Mouse (Mus musculus): ENCODE data around the gene Zfp605.
"Not testable (repeated sequence)": the region's sequence is repeated elsewhere in the genome, so short reads cannot be mapped to it uniquely, and the experiment has no call there.

Gene Zfp605

DNA sequence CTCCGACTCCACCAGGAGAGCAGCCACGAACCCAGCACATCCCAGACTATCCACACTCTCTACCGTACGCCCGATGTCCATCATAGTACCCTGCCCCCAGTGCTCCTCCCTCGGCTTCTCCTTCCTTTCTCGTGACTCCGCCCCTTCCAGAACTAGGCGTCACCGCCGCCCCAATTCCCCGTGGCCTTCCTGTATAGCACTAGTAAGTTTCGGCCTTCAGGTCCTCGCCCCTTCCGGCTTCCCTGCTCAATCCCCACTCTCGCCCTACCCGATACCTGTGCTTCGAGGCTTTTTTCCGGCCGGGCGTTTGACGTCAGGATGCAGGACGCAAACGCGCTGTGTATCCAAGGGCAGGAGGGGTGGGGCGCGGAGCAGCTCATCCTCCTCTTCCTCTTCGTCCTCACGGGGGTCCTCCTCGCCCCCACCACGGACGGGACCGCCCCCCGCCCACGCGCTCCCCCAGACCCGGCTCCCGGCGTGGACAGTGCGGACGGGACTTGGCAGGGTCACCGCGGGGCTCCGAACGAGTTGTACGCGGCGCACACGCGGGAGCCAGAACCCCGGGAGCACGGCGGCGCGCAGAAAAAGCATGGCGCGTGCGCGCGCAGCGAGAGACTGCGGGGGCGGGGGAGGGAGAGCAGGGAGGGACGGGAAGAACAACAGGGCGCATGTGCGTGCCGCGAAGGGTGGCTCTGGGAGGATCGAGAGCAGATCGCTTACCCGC lies 2.1 kb upstream of the Zfp605 start, which contains the start of gene Gtpbp6:
Gene Gtpbp6 (minus strand): TSS at position 617 of the 724 bp plus-strand sequence.
- peak; percentile 95 for DNase-seq

- DNase-seq: no peak
Measured at GRCm38 (mm10) chr5:110108305-110108628, 1.6 kb upstream of the Zfp605 start.

DNA sequence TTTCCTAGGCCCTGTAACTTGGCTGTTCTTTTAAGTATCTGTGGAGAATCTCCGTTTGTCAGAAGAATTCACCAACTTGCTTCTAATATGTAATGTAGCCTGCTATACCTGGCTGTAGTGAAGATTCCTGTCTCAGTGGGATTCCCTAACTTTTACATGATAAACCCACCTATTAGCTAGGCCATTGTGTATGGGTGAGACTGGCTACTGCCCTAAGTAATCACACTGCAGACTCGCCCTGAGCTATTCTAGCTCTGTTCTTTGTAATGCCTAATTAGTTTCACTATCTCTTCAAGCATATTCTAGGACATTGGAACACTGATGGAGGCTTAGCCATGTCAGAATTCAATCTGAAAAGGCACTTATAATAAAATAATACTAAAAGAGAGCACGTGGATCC lies 12.5 kb downstream of the Zfp605 start:
- DNase-seq: not testable (repeated sequence)

DNA sequence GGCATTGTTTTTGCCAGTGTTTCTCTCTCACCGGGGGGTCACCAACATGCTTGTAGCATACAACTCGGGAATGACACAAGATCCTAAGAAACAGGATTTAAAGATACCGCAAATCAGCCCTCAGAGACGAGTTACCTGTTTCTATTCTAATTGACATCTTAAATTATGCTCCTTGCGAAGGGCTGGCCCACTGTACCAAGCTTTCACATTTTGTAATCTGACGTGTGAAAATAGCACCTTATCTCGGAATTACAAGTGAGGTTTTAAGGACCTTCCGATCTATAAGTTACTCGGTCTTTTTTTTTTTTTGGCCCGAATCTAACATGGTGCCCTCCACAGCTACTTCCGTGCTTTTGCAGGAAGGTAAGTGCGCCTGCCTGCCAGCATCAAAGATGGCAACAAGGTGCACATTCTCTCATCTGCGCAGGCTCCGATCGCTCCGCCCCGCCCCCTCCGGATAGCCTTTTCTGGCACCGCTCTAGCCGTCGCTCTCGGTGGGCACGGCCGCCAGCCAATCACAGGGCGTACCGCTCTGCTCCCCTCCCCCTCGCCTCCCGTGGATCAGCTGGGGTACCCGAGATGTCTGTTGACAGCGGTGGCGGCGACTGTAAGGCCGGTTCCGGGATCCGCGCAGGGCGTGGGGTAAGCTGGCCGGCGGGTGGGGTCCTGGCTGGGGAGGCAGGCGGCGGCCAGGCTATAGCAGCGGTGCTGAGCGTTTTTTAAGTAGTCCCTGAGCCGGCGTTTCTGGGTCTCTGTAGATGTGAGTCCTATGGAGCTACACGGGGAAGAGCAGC lies 25.6 kb downstream of the Zfp605 start, which contains the start of gene Chfr:
Gene Chfr (plus strand): TSS at position 550 of the 794 bp plus-strand sequence.
- peak; percentile 100 for DNase-seq

DNA sequence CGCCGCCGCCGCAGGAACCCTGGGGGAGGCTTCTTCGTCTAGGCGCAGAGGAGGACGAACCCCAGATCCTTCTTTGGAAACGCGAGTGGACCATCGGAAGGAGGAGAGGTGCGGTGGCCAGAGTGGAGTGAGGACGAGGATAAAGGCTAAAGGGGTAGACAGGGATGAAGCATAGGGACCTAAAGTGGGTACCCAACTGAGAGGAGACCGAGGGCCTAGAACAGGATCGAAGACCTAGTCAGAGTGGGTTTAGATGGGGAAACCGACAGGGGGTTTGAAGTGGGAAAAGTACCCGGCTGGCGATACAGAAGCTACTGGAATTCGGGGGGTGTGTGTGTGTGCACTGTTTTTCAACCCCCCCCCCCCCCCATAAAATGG lies 26.2 kb downstream of the Zfp605 start:
- no peak for DNase-seq

DNA sequence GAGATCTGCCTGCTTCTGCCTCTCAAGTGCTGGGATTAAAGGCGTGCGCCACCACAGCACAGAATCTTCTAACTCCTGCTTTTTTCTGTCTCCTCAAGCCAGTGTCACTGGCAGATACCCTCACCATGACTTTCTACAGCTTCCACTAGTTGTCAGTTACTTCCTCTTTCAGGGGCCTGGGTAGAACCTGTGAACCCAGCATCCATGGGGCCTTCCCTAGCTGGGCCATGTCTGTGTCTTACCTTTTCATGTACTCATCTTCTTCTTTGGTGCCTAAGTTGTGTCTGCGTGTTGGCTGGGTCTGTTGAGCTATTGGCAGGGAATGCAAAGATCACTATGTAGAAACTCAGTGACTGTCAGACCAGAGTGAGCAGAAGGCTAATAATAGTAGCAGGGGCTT lies 27.9 kb downstream of the Zfp605 start:
- DNase-seq: no peak

DNA sequence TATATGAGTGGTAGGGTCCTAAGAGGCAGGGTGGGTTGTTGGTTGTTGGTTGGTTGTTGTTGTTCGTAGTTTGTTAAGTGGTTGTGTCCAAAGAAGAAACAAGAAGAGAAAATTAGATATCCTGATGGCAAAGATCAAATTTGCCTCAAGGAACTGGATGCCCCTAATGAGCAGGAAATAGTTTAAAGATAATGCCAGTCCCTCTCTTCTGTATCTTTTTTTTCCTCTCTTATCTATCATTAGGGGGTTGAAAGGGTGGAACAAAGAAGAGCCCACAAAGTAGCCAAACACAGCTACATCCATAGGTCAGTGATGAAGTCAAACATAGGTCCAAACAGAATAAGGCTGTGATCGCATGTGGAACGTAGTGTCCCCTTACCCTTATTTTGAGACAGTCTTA lies 29.4 kb downstream of the Zfp605 start:
- DNase-seq: no peak

- DNase-seq: no peak
Measured at GRCm38 (mm10) chr5:110140424-110140823, 30.5 kb downstream of the Zfp605 start.

DNA sequence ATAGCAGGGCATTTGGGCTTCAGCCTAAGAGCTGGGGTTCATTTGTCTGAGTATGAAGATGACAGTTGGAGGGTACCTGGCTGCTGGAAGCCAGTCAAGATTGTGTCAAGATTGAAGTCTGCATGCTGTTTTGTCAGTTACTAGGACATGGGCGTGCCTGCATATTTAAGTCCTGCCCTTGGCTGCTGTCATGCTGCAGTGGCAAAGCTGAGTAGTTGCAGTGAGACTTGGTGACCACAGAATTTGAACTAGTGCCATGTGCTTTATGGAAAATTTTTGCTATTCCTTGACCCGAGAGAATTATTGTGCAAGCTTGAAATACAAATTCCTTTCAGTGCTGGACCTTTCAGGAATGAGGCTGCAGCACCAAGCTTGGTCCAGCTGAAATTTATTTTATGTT lies 32.4 kb downstream of the Zfp605 start:
- DNase-seq: no peak

GRCm38 (mm10) chr5:110143007-110143406 lies 33.1 kb downstream of the Zfp605 start:
- no peak for DNase-seq

- no peak for DNase-seq
Measured at GRCm38 (mm10) chr5:110169374-110169773, 59.5 kb downstream of the Zfp605 start.

DNA sequence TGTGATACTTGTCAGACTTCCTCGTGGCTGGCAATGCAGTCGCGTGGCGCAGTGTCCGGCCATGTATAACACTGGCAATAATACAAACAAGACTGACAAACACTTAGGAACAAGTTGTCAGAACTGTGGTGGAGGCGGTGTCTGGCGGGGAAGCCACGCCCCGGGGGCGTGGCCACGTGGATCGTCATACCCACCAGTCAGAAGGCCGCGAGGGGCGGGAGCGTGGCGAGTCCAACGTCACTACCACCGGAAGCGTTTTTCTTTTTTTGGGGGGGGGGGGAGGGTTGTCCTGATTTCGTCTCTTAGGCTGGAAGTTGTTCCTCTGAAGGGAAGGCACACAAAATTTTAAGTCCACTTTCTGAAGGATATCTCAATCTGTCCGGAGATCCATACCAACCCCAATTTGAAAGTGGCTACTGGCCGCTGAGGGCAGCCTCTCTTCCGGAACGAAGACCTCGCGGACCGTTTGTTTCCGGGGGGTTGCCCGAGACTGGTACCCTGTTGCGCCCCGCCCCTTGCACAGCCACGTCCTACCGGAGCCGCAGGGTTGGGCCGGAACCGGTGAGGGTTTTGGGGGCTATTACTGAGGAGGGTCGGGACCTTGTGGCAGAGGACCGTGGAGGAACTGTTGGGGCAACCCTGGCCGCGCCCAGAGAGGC lies 66.6 kb downstream of the Zfp605 start, which contains the start of gene Golga3:
Gene Golga3 (plus strand): TSS at position 340 of the 659 bp plus-strand sequence.
- peak; percentile 94 for DNase-seq

- no peak for DNase-seq
Measured at GRCm38 (mm10) chr5:110177021-110177420, 67.1 kb downstream of the Zfp605 start.

DNA sequence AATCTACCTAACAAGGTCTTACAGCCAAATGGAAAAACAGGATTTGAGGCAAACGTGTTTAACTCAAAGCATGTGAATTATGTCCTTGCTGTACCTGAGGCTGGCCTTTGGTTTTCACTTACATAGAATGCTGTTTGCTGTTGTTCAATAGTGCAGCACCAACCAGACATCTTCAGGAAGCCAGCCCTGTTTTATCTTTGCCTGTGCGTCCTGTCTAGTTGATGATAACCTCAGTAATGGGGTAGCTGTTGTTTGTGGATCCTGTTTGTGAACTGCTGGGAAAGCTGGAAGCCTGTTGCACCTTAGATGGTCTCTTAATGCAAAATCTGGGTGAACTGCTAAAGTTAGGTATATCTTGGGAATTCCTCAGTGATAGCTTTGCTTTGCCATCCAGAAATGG lies 68.7 kb downstream of the Zfp605 start:
- no peak for DNase-seq

Measured in right cerebral cortex, postnatal 14 days (tissue).